Mouse (Mus musculus): ENCODE results near the gene Rps24. TPM values are rescaled to one million over a fixed set of nuclear protein-coding genes. Genes with fewer than 3 reads are reported as not detected.

The Rps24 gene
- polyA plus RNA-seq (2017; shearing (Covaris generic)), result 1,106 TPM

GRCm38 (mm10) chr14:24486773-24487227 is at the start of gene Rps24, which contains the start of gene Polr3a:
Gene Rps24 (plus strand): TSS chr14:24487125.
Gene Polr3a (minus strand): TSS chr14:24487058.

Other genes with a start within 250 kb of the Rps24 start
- gene Dlg5, start 241.2 kb upstream of the Rps24 start, polyA plus RNA-seq (2017; shearing (Covaris generic)), result 0.18 TPM
- gene E330034G19Rik, start 193.9 kb upstream of the Rps24 start, polyA plus RNA-seq (2017; shearing (Covaris generic)), result not detected
- 26.0 TPM for gene Polr3a, start 67 bp upstream of the Rps24 start, polyA plus RNA-seq (2017; shearing (Covaris generic))

Measured in CD4-positive, CD25-positive, alpha-beta regulatory T cell (primary cell).